Mouse (Mus musculus) liver, adult (tissue): ENCODE data around the gene Car5a.

Experiments used
- GATA4 ChIP-seq: IDR thresholded peaks from 2 replicates; pipeline ENCODE4 v1.6.1; 2014; ENCODE audit warnings: mild to moderate bottlenecking, low read length; ENCODE audit not compliant: insufficient replicate concordance

Gene Car5a

GRCm38 (mm10) chr8:121889810-121890785, 54.6 kb downstream of the Car5a start:
- TF ChIP-seq GATA4, result no peak

- no peak for TF ChIP-seq GATA4
These were observed 55.4 kb downstream of the Car5a start for GRCm38 (mm10) chr8:121889317-121889716.

GRCm38 (mm10) chr8:121887547-121887946, 57.2 kb downstream of the Car5a start:
- TF ChIP-seq GATA4, result no peak

DNA sequence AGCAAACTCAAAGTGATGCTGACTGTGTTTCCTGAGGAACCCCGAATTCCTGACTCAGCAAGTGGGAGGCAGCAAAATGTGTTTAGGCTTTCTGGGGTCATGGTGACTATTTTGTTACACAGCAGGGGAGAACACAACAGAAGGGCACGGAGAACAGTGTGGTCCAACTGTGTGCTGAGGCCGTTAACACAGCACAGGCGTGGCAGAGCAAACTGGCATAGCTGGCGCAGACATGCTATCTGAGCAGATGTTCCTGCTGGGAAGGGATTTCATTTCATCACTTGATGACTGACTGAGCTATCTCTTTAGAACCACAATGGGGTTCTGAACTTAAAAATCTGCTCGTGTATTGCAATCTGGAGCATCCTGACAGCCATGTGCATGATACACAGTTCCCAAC, 59.3 kb downstream of the Car5a start:
- TF ChIP-seq GATA4, result no peak

DNA sequence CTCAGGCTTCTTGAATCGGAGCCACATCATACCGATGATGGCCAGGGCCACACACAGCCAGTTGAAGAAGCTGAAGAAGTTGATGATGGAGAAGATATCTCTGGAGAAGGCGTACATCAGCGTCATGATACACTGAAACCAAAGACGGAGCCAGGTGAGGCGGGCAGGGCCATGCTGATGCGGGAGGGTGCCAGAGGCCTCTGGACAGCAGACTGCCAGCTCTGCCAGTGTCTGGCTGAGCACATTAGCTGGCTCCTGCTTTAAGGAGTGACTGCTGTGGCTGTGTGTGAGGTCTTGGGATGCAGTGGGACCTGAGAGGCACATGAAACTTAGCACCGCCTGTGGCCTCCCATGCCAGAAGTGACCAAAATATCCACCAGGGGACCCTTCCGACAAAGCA, 59.7 kb downstream of the Car5a start:
- TF ChIP-seq GATA4, result no peak

DNA sequence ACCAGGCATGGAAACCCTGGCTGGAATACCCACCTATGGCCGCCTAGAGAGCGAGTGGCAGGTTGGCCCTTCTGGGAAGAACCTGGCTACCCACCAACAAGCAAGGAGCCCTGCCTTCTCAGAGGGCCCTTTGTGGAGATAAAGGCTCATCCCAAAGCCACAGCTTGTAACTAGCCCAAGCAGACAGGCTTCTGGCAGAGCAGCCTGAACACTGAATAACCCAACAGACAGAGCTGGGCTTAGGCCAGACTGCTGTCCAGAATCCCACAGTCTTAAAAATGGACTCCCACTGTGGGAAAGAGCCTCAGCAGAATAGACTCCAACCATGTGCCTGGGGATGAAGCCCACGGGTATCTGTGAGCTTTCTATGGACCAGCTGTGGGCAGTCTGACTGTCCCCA, 60.5 kb downstream of the Car5a start:
- no peak for TF ChIP-seq GATA4

- no peak for TF ChIP-seq GATA4
These were observed 62.8 kb downstream of the Car5a start for GRCm38 (mm10) chr8:121881921-121882320.

- TF ChIP-seq GATA4, result no peak
These were observed 63.9 kb downstream of the Car5a start for GRCm38 (mm10) chr8:121880818-121881217.

DNA sequence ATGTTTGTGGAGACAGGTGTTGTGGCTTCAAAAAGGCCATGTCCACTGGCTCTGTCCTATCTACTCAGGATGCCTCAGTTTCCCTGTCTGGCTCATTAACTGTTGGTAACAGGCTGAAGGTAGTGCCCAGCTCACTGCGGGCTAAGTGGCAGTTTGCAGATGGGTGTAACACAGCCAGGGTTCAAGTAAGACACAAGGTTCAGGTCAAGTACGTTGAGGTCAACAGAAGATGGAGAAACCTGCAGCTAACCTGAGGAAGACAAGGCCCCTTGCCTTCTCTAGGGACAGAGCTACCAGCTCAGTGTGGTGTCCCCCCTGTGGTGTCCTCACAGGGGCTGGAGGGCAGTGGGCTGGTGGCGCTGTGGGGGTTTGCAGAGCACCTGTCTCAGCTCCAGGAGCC, 65.0 kb downstream of the Car5a start:
- no peak for TF ChIP-seq GATA4

DNA sequence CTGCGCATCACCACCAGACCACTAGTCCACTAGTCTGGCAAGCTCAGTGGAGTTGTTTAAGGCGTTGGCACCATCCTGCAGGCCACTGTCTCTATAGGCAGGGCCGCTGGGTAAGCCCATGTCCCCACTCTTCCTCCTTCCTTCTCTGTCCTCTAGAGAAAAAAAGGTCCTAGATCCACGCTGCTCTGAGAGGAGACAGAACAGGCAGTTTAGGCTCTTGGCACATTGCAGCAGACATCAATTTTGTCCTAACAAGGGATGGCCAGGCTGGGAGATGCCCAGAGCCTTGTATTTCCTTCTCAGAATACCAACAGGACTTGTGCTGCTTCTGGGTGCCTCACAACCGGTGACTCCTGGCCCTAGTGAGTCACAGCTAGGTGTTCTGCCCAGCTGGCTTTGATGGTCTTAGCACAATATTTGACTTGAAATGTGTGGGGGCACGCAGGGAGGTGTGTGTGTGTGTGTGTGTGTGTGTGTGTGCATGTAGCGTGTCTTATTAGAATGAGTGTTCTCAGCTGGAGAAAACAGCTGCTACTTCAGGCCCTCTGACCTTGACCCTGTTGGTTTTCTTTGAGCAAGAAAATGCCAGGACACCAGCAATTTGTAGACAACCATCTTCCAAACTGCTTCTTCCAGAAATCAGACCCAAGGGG, 66.8 kb downstream of the Car5a start:
- no peak for TF ChIP-seq GATA4

DNA sequence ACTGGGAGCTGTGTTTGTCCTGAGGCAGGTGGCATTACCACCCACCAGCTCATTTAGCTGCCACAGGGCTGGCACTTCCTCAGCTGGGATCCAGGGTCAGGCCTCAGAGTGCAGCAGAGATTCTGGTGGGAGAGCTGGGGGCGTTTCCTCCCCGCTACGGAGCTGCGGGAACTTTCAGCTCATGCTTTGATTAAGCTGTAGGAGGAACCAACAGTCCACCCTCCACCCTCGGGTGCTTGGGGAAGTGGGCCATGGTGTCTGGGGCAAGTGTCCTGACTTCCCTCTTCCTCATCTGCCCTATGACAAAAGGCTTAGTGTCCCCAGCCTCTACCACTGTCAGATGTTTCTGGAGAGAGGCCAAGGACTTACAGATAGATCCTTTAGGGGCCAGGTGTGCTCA, 67.5 kb downstream of the Car5a start:
- no peak for TF ChIP-seq GATA4

- peak; percentile 96 for TF ChIP-seq GATA4
These were observed 69.2 kb downstream of the Car5a start for GRCm38 (mm10) chr8:121875517-121875916.

DNA sequence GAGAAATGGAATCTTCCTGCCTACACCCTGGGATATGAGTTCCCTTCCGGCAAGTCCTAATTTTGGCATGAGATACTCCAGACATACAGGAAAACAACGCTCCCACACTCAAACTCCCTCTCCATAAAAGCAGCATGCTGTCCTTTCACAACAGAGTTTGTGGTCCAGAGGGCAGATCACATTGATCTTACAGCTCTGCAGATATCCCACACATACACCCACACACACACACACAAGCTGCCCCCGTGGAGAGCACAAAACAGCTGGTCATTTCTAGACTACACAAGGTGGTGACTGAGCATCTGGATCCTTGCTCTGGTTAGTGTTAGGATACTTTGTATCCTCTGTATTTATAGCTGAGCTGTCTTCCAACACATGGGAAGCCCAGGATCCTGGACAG, 69.7 kb downstream of the Car5a start:
- TF ChIP-seq GATA4, result no peak

- no peak for TF ChIP-seq GATA4
These were observed 70.7 kb downstream of the Car5a start for GRCm38 (mm10) chr8:121874031-121874430.

DNA sequence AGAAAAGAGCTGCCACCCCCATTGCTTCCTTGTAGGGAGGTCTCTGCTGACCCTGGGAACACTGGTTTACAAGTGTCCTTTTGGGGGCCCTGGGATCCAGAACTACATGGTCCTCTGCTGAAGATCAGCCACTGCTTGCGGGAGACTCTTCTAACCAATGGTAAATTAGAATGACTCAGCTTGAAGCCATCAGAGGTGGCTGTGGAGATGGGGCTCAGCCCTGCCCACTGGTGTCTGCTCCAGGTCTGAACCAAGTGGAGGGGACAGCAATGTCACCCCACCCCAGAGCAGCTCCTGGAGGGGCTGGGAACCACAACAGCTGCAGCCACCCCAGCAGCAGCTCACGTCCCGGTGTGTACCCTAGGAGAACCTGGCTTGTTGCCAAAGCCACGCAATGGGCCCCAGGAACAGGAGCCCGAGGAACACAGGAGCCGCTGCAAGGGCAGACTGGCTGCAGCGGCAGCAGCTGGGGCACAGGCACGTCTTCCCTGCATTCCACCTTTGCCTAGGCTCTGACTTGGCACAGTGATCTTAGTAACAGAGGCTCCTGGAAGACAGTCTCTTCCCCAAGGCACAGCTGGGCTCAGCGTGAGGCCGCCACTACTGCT, 72.8 kb downstream of the Car5a start:
- TF ChIP-seq GATA4, result no peak

- TF ChIP-seq GATA4, result no peak
These were observed 74.5 kb downstream of the Car5a start for GRCm38 (mm10) chr8:121870190-121870589.
